Mouse (Mus musculus) ES-E14 (cell line): Measurements from ENCODE around the gene Asic2. TPM values are rescaled to one million over a fixed set of nuclear protein-coding genes. Genes with fewer than 3 reads are reported as not detected.

Experiments used
- DNase-seq: peaks from one replicate; pipeline ENCODE4 v3.0.0-alpha.2; 2013; ENCODE audit warnings: low read depth, low spot score
- H3K27ac ChIP-seq: 2 replicates; pipeline ENCODE4 v1.5.1; 2012; ENCODE audit warnings: low read depth, mild to moderate bottlenecking, low read length, moderate library complexity, mixed read lengths; ENCODE audit not compliant: poor library complexity, insufficient read depth, severe bottlenecking
- H3K36me3 ChIP-seq: 2 replicates; pipeline ENCODE4 v1.6.1; 2012; ENCODE audit warnings: mild to moderate bottlenecking, low read length, moderate library complexity, mixed read lengths; ENCODE audit not compliant: control insufficient read depth, poor library complexity, insufficient read depth, severe bottlenecking
- H3K4me1 ChIP-seq, 2 experiments: fragments of 150-350 bp in 1 of 2; sonication (generic) in 1 of 2; 2 replicates each; pipeline ENCODE4 v1.6.1; 2012; ENCODE audit warnings: low read length in 2 of 2, mild to moderate bottlenecking in 1 of 2, mixed read lengths in 1 of 2; ENCODE audit not compliant: control insufficient read depth in 2 of 2, insufficient read depth in 2 of 2, poor library complexity in 1 of 2
- H3K4me3 ChIP-seq, 2 experiments: fragments of 150-350 bp in 1 of 2; sonication (generic) in 1 of 2; 2 replicates each; pipeline ENCODE4 v1.5.1; 2012; ENCODE audit warnings: low read length in 2 of 2, low read depth in 1 of 2, mild to moderate bottlenecking in 1 of 2, mixed read lengths in 1 of 2; ENCODE audit not compliant: insufficient read depth in 1 of 2, poor library complexity in 1 of 2, severe bottlenecking in 1 of 2
- H3K9ac ChIP-seq: 2 replicates; pipeline ENCODE4 v1.6.1; 2012; ENCODE audit warnings: low read depth, mild to moderate bottlenecking, low read length, mixed read lengths; ENCODE audit not compliant: poor library complexity, insufficient read depth, severe bottlenecking
- H3K9me3 ChIP-seq: fragments of 150-350 bp; sonication (generic); 2 replicates; pipeline ENCODE4 v1.6.1; 2012; ENCODE audit warnings: low read depth, mild to moderate bottlenecking, low read length; ENCODE audit not compliant: control insufficient read depth, insufficient read depth
- CHD2 ChIP-seq: IDR thresholded peaks from 2 replicates; pipeline ENCODE4 v1.6.1; 2014; ENCODE audit warnings: mild to moderate bottlenecking, low read depth, low read length, inconsistent platforms
- HCFC1 ChIP-seq: IDR thresholded peaks from 2 replicates; pipeline ENCODE4 v1.6.1; 2012; ENCODE audit warnings: low read length, inconsistent platforms, borderline replicate concordance; ENCODE audit not compliant: insufficient read depth
- MAFK ChIP-seq: IDR thresholded peaks from 2 replicates; pipeline ENCODE4 v1.6.1; 2014; ENCODE audit warnings: mild to moderate bottlenecking, low read depth, low read length, inconsistent platforms; ENCODE audit not compliant: insufficient read depth
- ZC3H11A ChIP-seq: IDR thresholded peaks from 2 replicates; pipeline ENCODE4 v1.6.1; 2012; ENCODE audit warnings: low read depth, mild to moderate bottlenecking, inconsistent platforms, low read length, borderline replicate concordance
- ZNF384 ChIP-seq: IDR thresholded peaks from 2 replicates; pipeline ENCODE4 v1.6.1; 2012; ENCODE audit warnings: low read depth, low read length, inconsistent platforms
- in situ Hi-C, 2 experiments: fragments of 600-800 bp; cut with MboI; formaldehyde crosslinking; loops; one replicate each; pipeline ENCODE4 v1.15.1; 2025; ENCODE audit warnings: low sequenced_read_pairs in 2 of 2, inconsistent platforms in 1 of 2; ENCODE audit not compliant: unreplicated experiment in 2 of 2
- total RNA-seq: library from RNA; depleted of rRNA; stranded (reverse); fragments of 300-350 nt; gene quantifications from 2 replicates; pipeline ENCODE4 v1.2.3, GENCODE M21; 2012; rRNA removed

Asic2 gene
- 0.13 and 0.42 TPM in 2 replicates for total RNA-seq

DNA sequence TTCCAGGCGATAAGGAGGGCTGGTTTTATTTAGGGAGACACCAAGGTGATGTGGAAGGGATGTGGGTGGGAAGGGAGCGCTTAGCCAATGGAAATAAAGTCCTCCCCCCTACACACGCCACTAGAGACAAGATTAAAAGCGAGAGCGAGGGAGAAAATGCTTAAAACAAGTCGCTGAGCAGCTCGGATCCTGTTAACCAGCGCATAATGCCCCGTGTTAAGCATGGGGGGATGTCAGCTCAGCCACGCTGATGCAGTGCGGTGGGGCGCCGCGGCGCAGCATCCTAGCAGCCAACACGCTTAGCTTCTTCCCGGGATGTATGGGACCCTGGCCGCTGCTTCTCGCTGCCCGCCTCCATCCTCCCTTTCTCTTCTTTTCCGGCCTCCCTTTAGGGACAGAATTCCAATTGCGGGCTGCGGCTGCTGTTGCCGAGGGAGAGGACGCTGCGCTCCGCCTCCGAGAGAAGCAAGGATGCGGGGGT, at the start of gene Asic2:
Gene Asic2, minus strand, starts transcription at position 57 of the 481 bp plus-strand sequence.
- no peak within 1 kb of the TSS for H3K27ac ChIP-seq
- H3K4me3 ChIP-seq, result peak within 1 kb of the TSS; percentile 32 to 33; a peak in 2 of 4 replicates
- 0 out of 2 replicates have a peak within 1 kb of the TSS, but pooled peaks have one; percentile 40 for H3K9ac ChIP-seq
- DNase-seq, result no peak
- in situ Hi-C loops, result no loop called here
- H3K36me3 ChIP-seq, result no peaks in the 10 kb centered on the region
- no peaks in the 10 kb centered on the region for H3K9me3 ChIP-seq
- TF ChIP-seq ZC3H11A (no peak), ZNF384 (no peak), MAFK (no peak), HCFC1 (no peak), CHD2 (no peak)
- peaks cover 0 to 2% of the 10 kb centered on the region in 2 experiments; a peak in 1 of 4 replicates for H3K4me1 ChIP-seq

DNA sequence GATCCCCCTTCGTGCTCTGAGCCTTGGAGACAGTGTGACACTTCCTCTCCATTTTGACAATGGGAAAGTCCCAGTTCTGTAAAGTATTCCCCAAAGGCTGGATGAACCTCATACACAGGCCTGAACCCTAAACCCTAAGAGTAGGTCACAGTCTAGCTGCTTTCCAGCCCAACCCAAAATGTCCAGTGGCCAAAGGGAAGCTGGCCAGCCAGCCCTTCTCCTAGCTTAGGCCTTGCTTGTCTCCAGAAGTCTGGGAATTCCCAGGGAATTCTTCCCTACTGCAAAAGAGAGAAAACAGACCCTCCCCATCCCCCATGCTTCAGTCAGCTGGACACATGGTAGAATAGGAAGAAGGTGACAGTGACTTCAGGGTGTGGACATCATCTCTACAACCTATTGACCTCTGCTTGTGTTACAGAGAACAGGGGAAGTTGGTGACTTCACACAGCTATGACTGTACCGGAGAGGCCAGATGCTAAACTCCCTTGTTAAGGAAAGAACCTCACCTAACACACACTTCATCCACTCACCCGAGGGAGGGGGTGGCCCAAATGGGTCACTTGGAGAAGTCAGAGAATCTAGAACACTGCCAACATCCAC, 48.0 kb upstream of the Asic2 start:
- in situ Hi-C loops, result no loop called here
- no peaks in the 10 kb centered on the region for H3K36me3 ChIP-seq
- no peak overlapping the region for H3K9ac ChIP-seq
- H3K9me3 ChIP-seq, result no peaks in the 10 kb centered on the region
- H3K4me3 ChIP-seq, result no peak overlapping the region
- no peaks in the 10 kb centered on the region for H3K4me1 ChIP-seq
- TF ChIP-seq ZNF384 (no peak), ZC3H11A (no peak), CHD2 (no peak), MAFK (no peak), HCFC1 (no peak)
- no peak overlapping the region for H3K27ac ChIP-seq
- DNase-seq, result no peak

DNA sequence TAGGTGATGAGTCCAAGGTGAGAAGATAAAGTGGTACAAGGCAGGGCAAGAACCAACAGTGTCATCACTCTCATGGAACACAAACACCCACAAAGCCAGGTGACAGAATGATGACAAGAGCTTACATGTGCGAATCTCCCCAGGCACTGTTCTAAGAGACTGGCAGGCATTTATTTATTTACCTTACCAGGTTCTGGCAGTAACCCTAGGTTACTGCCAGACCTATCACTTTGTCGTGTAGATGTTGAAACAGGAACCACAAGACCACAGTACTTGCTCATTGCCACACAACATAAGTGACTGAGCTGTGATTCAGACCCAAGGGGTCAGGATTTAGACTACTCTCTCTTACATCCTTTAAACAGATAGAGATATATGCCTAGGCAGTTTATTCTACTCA, 46.8 kb upstream of the Asic2 start:
- Histone ChIP-seq H3K9ac (no peak overlapping the region), H3K27ac (no peak overlapping the region), H3K4me3 (no peak overlapping the region), H3K36me3 (no peaks in the 10 kb centered on the region), H3K4me1 (no peaks in the 10 kb centered on the region), H3K9me3 (no peaks in the 10 kb centered on the region)
- in situ Hi-C loops, result no loop called here
- no peak for DNase-seq
- TF ChIP-seq ZC3H11A, result no peak
- no peak for TF ChIP-seq HCFC1
- TF ChIP-seq ZNF384, result no peak
- TF ChIP-seq CHD2, result no peak
- TF ChIP-seq MAFK, result no peak

DNA sequence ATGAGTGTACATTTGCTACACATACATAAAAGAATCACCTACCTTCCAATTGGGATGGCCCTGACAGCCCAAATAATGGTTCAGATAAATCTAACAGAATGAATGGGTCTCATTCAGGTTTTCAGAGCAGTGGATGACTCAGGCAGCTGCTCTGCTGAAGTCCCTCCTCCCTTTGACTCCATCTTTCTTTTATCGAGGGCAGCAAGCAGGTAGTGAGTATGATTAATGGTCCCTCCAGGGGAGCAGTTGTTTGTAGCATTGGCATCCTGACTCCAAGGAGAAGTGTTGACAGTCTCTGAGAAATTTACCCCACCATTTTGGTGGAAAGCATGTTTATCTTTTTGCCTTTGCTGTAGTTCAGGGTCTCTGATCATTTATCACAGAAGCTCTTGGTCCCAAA, 45.5 kb upstream of the Asic2 start:
- no peak for DNase-seq
- Histone ChIP-seq H3K36me3 (no peaks in the 10 kb centered on the region), H3K9me3 (no peaks in the 10 kb centered on the region), H3K27ac (no peak overlapping the region), H3K9ac (no peak overlapping the region), H3K4me1 (no peaks in the 10 kb centered on the region), H3K4me3 (no peak overlapping the region)
- in situ Hi-C loops, result no loop called here
- no peak for TF ChIP-seq HCFC1
- TF ChIP-seq ZC3H11A, result no peak
- no peak for TF ChIP-seq ZNF384
- TF ChIP-seq CHD2, result no peak
- TF ChIP-seq MAFK, result no peak
